Mouse (Mus musculus): ENCODE data around the gene Gm4869. TPM values are rescaled to one million over a fixed set of nuclear protein-coding genes. Genes with fewer than 3 reads are reported as not detected.
A peak's percentile ranks its signal among the peaks of the same experiment; 100 is the strongest.

The Gm4869 gene
- total RNA-seq, 2 experiments from 2014 or later = not detected

DNA sequence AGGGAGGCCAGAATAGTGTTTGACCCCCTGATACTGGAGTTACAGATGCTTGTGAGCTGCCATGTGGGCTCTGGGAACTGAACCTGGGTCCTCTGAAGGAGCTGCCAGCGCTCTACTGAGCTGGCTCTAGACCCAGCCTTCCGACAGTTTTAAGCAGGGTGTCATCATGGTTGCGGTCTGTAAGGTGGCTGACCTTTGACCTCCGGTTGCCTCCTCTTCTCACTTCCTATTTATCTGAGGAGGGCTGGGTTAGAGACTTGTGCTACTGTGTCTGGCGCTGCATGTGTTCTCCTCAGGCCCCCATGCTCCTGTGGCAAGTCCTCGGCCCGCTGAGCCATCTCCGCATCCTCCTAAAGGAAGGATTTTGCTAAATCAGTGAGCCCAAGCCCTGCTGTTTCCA lies 68.5 kb downstream of the Gm4869 start:
- intact Hi-C loops (cut with DNase I; ENCODE audit: low total_unique reads) = no loop called here

GRCm38 (mm10) chr5:140514799-140515486 lies 69.5 kb downstream of the Gm4869 start:
- no peak for DNase-seq
- intact Hi-C loops (cut with DNase I; ENCODE audit: low total_unique reads) = no loop called here

More for the DNA sequence above, 68.5 kb downstream of the Gm4869 start:
- no peak for DNase-seq

DNA sequence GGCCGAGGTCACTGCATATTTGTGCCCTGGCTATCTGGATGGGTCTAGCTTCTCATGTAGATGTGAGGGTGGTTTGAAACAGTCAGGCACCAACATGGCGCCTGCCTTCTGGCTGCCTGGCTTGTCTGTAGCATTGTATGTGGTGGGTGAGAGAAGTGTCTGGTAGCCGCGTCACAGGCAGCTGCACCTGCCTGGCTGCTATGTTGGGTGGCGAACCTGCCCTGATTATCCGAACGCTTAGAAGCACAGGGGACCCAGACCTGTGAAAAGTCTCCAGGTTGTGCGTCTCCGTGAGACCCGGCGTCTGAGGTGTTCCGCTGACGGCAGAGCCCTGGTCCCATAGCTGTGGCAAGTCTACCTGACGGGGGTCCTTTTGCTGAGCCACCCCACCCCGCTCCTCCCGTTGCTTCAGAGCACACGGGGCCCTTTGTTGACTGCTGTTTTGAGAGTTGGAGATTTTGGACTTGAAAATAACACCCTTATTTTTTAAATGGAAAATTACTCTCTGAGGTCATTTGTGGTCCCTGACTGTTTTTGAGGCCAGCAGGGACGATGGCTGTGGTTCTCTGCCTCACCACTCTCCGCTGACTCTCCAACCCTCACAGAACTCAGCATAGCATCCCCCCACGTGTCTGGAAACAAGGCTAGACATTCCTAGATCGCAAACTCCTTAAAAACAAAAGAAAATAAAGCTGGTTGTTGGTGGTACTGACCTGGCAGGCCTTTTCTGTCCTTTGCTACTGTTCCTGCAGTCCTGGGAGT lies 71.9 kb downstream of the Gm4869 start:
- intact Hi-C loops (cut with DNase I; ENCODE audit: low total_unique reads) = no loop called here
- no peak for DNase-seq

- DNase-seq = no peak
- intact Hi-C loops (cut with DNase I; ENCODE audit: low total_unique reads) = no loop called here
Observed at GRCm38 (mm10) chr5:140517921-140518230, 72.4 kb downstream of the Gm4869 start.

GRCm38 (mm10) chr5:140521196-140521595 lies 75.8 kb downstream of the Gm4869 start:
- intact Hi-C loops (cut with DNase I; ENCODE audit: low total_unique reads) = no loop called here
- DNase-seq = no peak

GRCm38 (mm10) chr5:140526754-140527153 lies 81.3 kb downstream of the Gm4869 start:
- no peak for DNase-seq
- intact Hi-C loops (cut with DNase I; ENCODE audit: low total_unique reads) = no loop called here

DNA sequence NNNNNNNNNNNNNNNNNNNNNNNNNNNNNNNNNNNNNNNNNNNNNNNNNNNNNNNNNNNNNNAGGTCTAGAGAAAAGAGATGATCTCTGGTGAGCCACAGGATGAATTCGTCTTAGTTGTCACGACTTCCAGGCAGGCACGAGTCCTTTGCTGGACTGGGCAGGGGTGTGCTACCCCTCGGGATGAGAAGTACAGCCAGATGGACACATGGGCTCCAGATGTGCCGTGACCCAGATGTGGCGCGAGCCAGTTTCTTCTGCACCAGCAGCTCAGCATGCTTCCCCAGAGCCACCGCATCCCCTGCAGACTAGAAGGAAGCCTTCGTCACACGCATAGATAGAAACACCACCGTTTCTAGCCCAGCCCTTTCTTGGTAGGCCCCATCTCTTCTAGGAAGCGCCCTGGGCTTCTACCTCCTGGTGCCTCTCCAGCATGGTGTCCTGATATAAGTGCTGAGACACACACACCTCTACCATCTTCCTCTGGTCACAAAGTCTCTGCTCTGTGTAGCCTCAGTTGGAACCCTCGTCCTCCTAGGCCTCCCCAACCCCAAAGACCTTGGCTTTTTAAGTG lies 92.8 kb downstream of the Gm4869 start:
- DNase-seq = peak; percentile 21
- intact Hi-C loops (cut with DNase I; ENCODE audit: low total_unique reads) = loop anchor here (5.0 kb wide), 1 partner anchor 124 kb away; no protein-coding TSS in a partner anchor

GRCm38 (mm10) chr5:140540106-140540505 lies 94.7 kb downstream of the Gm4869 start:
- intact Hi-C loops (cut with DNase I; ENCODE audit: low total_unique reads) = loop anchor here (2.0 kb wide), 1 partner anchor 79 kb away; no protein-coding TSS in a partner anchor
- peak; percentile 76 for DNase-seq

- intact Hi-C loops (cut with DNase I; ENCODE audit: low total_unique reads) = no loop called here
Observed at GRCm38 (mm10) chr5:140542811-140543575, 97.5 kb downstream of the Gm4869 start.

More at GRCm38 (mm10) chr5:140542811-140543575, 97.5 kb downstream of the Gm4869 start:
- no peak for DNase-seq

Small RNA genes within 50 kb of the gene (microRNA-seq; reads per million reads assigned to microRNA genes)
- gene Mir7038 = 0.32 to 1.5 reads per million in 2 experiments

Other genes starting within 250 kb of the Gm4869 start
- gene Mad1l1, start 124.1 kb upstream of the Gm4869 start, total RNA-seq (2021) = 10 to 100 TPM in 1 of 2 experiments, 1 to 10 TPM in 1; 9.5 to 10.2 TPM
- 1 to 10 TPM; 8.3 to 8.8 TPM for gene Nudt1, start 124.0 kb upstream of the Gm4869 start, total RNA-seq (2021)
- gene Mrm2, start 113.7 kb upstream of the Gm4869 start, total RNA-seq (2021) = 1 to 10 TPM; 6.9 to 7.2 TPM
- gene Snx8, start 56.4 kb upstream of the Gm4869 start, total RNA-seq (2021) = 1 to 10 TPM; 9.0 to 9.8 TPM
- gene Eif3b, start 26.3 kb upstream of the Gm4869 start, total RNA-seq (2021) = 10 to 100 TPM; 81.7 to 88.9 TPM
- gene Chst12, start 59.9 kb downstream of the Gm4869 start, total RNA-seq (2021) = 10 to 100 TPM in 1 of 2 experiments, 1 to 10 TPM in 1; 9.7 to 10.6 TPM
- gene Grifin, start 119.4 kb downstream of the Gm4869 start, total RNA-seq (2021) = not detected
- gene Lfng, start 161.7 kb downstream of the Gm4869 start, total RNA-seq (2021) = 1 to 10 TPM; 5.6 to 9.8 TPM
- 10 to 100 TPM; 16.9 to 22.5 TPM for gene Ttyh3, start 203.4 kb downstream of the Gm4869 start, total RNA-seq (2021)

Measured in gastrocnemius, postnatal 14 days (tissue).